Mouse (Mus musculus) neural tube, embryonic 10.5 days (tissue): ENCODE results near the gene Trim21.

ENCODE experiments used
- DNase-seq: peaks from one replicate; pipeline ENCODE4 v3.0.0-alpha.2; 2017; ENCODE audit warnings: low spot score; ENCODE audit errors: extremely low spot score

The Trim21 gene

DNA sequence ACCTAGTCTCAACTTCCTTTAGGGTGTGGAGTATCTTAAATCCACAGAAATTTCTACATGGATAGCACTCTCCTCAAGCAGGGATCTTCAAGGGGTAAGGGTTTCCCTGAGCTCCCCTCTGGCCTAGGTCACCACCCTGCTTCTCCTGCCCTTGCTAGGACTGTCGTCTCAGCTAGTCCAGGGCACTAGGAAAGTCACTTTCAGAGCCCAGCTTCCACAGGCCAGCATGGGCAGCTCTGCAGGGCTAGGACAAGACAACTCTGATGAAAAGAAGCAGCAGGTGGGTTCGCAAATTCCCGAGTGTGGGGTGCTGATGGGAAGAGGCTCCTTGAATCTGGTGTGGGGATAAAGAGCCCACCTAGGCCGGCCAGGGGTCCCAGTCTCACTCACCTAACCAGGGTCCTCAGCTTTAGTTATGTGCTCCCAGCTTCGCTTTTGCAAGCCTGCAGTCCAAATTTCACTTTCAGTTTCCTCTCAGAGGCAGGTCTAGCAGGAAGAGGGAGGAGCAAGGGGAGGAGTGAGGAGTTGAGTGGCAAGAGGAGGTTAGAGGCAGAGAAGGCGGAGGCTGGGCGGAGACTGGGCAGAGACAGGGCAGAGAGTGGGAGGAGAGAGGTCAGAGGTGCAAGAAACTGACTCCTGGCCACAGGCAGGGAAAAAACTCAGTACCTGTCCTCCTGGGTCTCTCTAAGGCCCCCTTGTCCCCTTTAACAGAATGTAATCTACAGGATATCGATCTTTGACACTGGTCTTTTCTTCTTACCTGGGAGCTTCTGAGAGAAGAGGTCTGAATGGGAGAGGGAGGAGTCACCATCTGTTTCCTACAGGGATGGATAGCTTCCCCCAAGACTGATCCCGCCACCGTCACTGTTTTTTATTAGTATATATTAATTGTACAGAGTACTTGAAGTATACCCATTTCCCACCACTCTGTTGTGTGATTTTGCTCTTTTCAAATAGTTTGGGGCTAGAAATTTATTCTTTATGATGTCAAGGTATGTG, at the start of gene Trim21:
Gene Trim21, minus strand, starts transcription at position 488 of the 999 bp plus-strand sequence.
- DNase-seq, result peak; percentile 55

- DNase-seq, result no peak
Observed at GRCm38 (mm10) chr7:102597378-102598031, 32.2 kb upstream of the Trim21 start, which contains the start of gene Olfr552. Gene Olfr552, plus strand, starts transcription at chr7:102597770.

- DNase-seq, result no peak
Observed at GRCm38 (mm10) chr7:102591786-102592185, 26.5 kb upstream of the Trim21 start, which contains the start of gene Olfr551. Gene Olfr551, minus strand, starts transcription at chr7:102591886.

- no peak for DNase-seq
Observed at GRCm38 (mm10) chr7:102575998-102576397, 10.7 kb upstream of the Trim21 start.

DNA sequence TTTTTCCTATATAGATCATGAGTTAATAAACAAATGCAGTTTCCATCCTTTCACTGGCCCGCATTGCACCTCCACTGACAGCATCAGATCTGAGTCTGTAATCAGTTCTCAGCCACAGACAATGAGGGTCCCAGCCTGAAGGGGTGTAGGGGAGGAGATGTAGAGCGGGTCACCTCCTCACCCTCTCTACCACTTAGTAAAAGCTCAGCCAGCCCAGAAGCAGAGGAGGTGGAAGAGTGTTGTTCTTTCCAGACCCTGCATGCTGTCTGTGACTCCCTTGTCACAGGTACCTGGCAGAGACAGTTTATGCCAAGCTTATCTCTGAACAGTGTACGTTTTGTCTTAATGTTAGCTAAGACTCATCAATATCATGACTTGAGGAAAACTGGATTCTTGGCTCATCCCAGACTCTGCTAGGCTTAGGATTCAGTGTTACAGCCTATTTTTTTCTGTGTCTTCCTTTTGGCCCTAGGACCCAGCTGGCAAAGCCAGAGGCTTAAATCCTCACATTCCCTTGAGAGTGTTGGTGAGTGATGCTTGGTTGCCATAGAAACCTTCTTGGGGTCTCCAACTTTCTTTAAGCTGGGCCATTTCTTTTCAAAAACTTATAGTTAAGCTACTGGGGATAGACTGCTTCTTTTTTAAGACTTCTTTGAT, 8.0 kb upstream of the Trim21 start:
- no peak for DNase-seq

GRCm38 (mm10) chr7:102571142-102571541, 5.9 kb upstream of the Trim21 start, which contains the start of gene Olfr550:
Gene Olfr550, plus strand, starts transcription at chr7:102571442.
- DNase-seq, result no peak

DNA sequence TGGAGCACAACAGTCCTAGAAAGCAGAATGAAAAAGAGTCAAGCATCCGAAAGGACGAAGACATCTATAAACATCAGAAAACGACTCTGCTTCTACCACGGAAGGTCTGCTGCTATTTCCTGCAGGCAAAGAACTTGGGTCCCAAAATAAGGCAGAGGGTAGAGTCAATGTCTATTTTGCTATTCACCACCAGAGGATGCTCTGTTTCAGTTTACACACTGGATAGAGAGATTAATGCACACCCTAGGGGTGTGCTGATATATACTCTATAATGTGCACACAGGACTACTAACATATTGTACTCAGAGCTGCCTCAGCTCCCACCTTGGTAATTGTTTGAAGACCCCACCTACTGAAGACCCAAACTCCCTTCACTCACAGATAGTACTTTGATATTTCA, 933 bp upstream of the Trim21 start:
- no peak for DNase-seq

DNA sequence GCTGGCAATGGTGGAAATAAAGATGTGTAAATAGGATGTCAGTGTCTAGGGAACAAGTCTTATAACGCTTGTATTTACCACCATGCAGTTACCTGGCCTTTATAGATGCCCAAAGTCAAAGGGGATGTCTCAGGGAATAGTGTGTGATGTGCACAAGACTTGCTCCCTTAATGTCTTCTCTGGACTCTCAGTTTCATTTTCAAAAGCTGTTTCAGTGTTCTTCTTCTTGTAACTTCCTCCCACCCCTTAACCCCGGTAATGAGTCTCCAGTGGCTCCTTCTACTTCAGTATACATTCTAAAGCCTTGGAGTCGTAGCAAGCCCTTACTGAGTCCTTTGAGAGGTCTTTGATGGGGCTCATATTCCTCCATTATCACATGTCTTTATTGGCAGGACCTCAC, 12.0 kb downstream of the Trim21 start:
- no peak for DNase-seq

- no peak for DNase-seq
Observed at GRCm38 (mm10) chr7:102549570-102549969, 15.7 kb downstream of the Trim21 start, which contains the start of gene Olfr549. Gene Olfr549, plus strand, starts transcription at chr7:102549870.

GRCm38 (mm10) chr7:102541251-102541650, 24.0 kb downstream of the Trim21 start:
- DNase-seq, result no peak

GRCm38 (mm10) chr7:102540596-102540995, 24.7 kb downstream of the Trim21 start, which contains the start of gene Olfr548-ps1:
Gene Olfr548-ps1, plus strand, starts transcription at chr7:102540896.
- DNase-seq, result no peak

- no peak for DNase-seq
Observed at GRCm38 (mm10) chr7:102534449-102534848, 30.8 kb downstream of the Trim21 start, which contains the start of gene Olfr547. Gene Olfr547, plus strand, starts transcription at chr7:102534749.

DNA sequence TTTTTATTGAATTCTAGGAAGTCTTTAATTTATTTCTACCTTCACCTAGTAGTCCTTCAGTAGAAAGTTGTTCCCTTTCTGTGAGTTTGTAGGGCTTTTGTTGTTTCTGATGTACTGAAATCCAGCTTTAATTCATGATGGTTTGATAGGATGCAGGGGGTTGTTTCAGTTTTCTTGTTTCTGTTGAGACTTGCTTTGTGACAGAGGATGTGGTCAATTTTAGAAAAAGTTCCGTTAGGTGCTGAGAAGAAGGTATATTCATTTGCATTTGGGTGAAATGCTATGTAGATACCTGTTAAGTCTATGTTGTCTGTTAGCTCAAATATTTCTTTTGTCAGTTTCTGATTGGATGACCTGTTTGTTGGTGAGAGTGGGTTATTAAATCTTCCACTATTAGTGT, 36.2 kb downstream of the Trim21 start:
- DNase-seq, result no peak

DNA sequence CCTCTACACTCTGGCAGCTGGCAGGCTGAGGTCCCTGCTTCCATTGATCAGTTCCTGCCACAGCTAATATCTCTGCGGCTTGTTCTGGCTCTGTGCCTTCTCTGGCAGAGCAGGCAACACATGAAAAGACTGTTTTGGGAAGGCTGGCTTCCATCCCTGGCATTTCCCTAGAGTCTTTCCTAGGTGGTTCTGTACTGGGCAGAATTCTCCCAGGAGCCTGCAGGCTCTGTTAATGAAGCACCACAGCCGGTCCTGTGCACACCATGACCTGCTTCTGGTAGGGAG, 48.3 kb downstream of the Trim21 start:
- DNase-seq, result no peak

- DNase-seq, result no peak
Observed at GRCm38 (mm10) chr7:102516261-102517050, 48.8 kb downstream of the Trim21 start.

- DNase-seq, result no peak
Observed at GRCm38 (mm10) chr7:102514144-102514543, 51.1 kb downstream of the Trim21 start.

DNA sequence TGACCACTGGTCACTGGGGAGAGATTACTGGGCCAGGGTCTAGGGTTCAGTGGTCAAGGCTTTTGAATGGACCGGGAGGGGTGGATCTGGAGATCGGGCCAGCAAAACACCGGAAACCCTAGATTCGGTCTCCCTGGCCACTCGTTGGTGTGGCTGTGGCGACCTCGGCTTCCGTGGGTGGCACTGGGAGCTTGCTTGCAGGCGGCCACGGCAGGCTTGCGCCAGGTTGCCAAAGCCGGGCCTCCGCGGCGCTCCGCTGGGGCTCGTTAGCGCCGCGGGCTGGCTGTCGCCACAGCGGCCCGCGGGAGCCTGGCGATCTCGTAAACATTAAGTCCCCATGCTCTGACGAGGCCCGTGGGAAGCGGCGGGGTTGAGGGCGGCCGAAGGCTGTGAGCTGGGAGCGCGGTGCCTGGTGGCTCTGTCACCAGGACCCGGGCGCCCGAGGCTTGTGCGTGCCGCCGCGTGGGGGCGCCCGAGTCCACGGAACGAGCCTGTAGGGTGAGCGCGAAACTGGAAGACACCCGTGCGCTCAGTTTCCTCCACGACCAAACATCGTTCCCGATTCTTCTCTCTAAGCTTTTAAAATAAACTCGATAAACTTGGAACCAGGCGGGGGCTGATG, 52.4 kb downstream of the Trim21 start:
- DNase-seq, result peak; percentile 89

DNA sequence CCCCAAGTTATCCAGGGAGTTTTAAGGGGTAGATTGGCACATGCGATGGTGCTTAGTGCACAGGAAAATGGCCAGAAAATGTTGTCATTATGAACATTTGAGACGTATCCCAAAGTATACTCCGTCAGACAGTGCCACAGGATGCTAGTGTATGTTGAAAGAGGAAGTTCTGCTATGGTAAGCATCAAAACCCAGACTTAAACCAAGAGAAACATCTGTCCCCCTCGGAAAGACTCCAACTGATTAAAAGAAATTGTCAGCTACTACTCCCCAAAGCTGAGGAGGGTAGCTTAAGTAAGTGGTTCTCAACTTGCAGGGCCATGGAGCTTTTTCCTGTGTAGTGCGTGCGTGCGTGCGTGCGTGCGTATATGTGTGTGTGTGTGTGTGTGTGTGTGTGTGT, 53.4 kb downstream of the Trim21 start:
- DNase-seq, result no peak

DNA sequence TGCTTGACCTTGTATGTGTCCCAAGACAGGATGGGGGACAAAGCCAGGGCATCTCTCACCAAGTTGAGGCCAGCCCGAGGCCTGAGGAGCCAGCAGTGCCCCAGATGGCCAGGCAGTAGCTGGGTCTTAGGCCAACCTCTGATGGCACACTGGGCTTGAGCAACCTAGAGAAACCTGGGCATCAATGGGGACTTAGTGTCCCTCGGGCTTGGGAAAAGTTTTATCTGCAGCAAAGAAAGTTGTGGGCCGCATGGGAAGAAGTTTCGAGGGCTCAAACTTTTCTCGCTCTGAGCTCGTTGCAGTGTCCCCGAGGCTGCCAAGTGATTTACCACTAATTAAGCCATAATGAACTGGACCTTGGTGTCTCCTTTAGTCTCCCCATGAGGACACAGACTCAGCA, 55.6 kb downstream of the Trim21 start:
- no peak for DNase-seq

GRCm38 (mm10) chr7:102508666-102509065, 56.6 kb downstream of the Trim21 start:
- DNase-seq, result no peak
